Mouse (Mus musculus): Measurements from ENCODE around the gene Gm26938.

Gene Gm26938

GRCm38 (mm10) chr5:139794137-139794536 is 32.1 kb downstream of the Gm26938 start:
- no peak for DNase-seq (ENCODE audit: low spot score in 2 of 2)

- DNase-seq (ENCODE audit: low spot score in 2 of 2) = peak; percentile 46 to 50
These were observed 32.7 kb downstream of the Gm26938 start for GRCm38 (mm10) chr5:139793338-139794089.

GRCm38 (mm10) chr5:139792966-139793337 is 33.3 kb downstream of the Gm26938 start:
- no peak for DNase-seq (ENCODE audit: low spot score in 2 of 2)

- DNase-seq (ENCODE audit: low spot score in 2 of 2) = no peak
These were observed 33.9 kb downstream of the Gm26938 start for GRCm38 (mm10) chr5:139792159-139792775.

GRCm38 (mm10) chr5:139791227-139792158 is 34.7 kb downstream of the Gm26938 start, which contains the start of gene Mafk:
TSS of gene Mafk (plus strand) at chr5:139791513.
- DNase-seq (ENCODE audit: low spot score in 2 of 2) = peak; percentile 98 to 99

DNA sequence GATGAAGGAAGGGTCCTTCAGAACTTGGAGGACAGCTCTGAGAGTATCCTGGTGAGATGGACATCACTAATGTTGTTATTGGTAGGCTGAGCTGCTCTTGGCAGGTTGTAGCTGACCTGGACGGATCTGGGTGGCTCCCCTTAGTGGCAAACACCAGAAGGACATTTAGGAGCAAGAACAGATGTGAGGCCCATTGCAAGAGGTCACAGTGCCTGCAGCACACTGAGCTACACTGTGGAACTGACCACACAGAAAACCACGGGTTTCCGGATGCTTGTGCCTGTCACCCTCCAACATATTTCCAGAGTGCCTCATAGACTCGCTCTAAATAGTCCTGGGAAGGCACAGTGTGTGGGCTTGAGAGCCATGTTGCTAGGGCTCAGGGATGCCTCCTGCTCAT is 36.7 kb downstream of the Gm26938 start:
- DNase-seq (ENCODE audit: low spot score in 2 of 2) = no peak

DNA sequence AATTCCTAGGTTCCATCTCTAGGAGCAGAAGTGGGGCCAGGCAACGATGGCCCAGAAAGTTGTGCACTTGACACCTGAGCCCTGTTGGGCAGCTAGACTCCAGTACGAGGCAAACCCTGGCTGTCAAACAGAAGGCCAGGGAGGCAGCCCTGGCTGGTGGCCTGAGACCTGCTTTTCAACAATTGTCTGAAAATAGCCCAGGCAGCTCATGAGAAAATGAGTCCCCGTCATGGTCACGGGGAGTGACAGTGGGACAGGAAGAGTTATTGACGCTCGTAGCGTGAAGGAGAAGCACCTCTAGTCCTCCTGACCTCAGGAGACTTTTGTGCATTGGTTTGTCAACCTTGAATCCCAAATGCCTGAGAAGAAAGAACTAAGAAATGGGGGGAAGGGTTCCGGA is 44.8 kb downstream of the Gm26938 start:
- no peak for DNase-seq (ENCODE audit: low spot score in 2 of 2)

DNA sequence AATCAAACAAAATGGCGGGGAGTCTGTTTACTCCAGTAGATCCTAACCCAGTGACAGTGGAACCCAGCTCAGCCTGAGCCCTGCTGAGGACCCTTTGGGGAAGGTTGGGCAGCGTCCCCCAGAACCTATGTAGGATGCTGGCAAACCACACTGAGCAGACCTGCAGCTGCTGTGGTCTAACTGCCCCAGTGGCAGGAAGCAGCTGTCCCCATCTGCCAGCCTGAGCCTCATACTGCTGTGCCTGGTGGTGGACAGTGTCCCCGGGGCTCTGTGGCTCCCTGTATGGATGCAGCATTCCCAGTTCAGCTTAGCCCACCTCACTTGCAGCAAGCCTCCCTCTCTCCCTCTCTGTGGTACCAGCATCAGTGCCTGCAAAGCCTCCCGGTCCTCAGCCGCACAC is 49.2 kb downstream of the Gm26938 start:
- DNase-seq (ENCODE audit: low spot score in 2 of 2) = no peak

- DNase-seq (ENCODE audit: low spot score in 2 of 2) = peak; percentile 89 to 94
These were observed 50.8 kb downstream of the Gm26938 start, which contains the start of gene Ints1 for GRCm38 (mm10) chr5:139775216-139775926. TSS of gene Ints1 (minus strand) at chr5:139775674.

DNA sequence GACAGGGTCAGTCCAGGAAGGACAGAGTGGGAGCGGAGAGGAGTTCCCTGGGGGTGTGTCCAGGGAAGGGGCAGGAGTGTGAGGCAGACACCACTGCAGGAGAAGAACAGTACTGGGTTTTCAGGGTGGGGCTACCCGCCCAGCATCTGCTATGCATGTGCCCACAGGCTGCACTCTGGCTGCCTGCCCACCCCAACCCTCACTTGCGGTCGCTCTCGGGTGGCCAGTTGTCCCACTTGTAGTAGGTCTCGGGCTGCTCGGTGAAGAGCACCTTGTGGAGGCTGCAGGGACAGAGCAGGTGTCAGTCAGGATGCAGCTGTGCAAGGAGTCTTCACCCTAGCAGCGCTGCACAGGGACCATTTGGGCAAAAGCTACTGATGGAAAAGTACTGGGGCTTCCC is 58.0 kb downstream of the Gm26938 start:
- no peak for DNase-seq (ENCODE audit: low spot score in 2 of 2)

GRCm38 (mm10) chr5:139764296-139764695 is 61.9 kb downstream of the Gm26938 start:
- no peak for DNase-seq (ENCODE audit: low spot score in 2 of 2)

DNA sequence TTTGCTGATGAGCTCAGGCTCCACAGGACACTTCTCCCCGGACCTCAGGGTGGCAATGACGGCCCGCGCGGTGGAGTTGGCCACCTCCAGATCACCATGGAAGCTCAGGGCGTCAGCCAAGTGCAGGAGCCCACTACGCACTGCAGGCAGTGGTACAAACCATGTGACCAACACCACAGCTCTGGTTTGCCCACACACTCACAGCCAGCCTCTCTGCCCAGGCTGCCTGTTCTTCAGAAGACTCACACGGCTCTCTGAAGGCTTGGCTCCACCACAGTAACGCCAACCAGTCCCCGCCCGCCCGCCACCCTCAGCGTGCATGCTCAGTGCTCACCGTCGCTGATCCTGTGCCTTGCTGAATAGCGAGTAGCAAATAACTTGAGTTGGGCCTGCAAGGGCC is 68.1 kb downstream of the Gm26938 start:
- no peak for DNase-seq (ENCODE audit: low spot score in 2 of 2)

All from urinary bladder, postnatal 36 days (tissue).